Mouse (Mus musculus) E14TG2a.4 (cell line): ENCODE measurements around the gene Nfib.

Experiments
- CTCF ChIP-seq: conservative IDR thresholded peaks from 2 replicates; pipeline ENCODE4 v1.5.1; 2014; ENCODE audit warnings: low read length
- NANOG ChIP-seq: IDR thresholded peaks from 2 replicates; pipeline ENCODE4 v1.6.1; 2014; ENCODE audit warnings: borderline replicate concordance, low read length, mixed read lengths
- POU5F1 ChIP-seq: IDR thresholded peaks from 2 replicates; pipeline ENCODE4 v1.6.1; 2014; ENCODE audit warnings: low read length, borderline replicate concordance

GRCm38 (mm10) chr4:82637633-82638032 lies 67.9 kb downstream of the Nfib start:
- TF ChIP-seq CTCF (no peak), POU5F1 (no peak), NANOG (no peak)
